Mouse (Mus musculus) limb, embryonic 14.5 days (tissue): ENCODE results near the gene Tns1. TPM values are rescaled to one million over a fixed set of nuclear protein-coding genes. Genes with fewer than 3 reads are reported as not detected.

Experiments used
- ATAC-seq: fragments of 200-750 bp; cut with Nextera tagmentation; 2 replicates; pipeline ENCODE4 v1.8.0; 2017; ENCODE audit warnings: low read depth, moderate number of reproducible peaks, moderate TSS enrichment; ENCODE audit not compliant: low FRiP score
- DNase-seq: peaks from one replicate; pipeline ENCODE4 v3.0.0-alpha.2; 2015; ENCODE audit warnings: low spot score
- H3K27ac ChIP-seq: fragments of 300-500 bp; sonication (generic); replicated peaks from 2 replicates; pipeline ENCODE4 v1.5.1; 2014; ENCODE audit warnings: low read depth, mild to moderate bottlenecking, low read length, moderate library complexity, mixed read lengths
- H3K27me3 ChIP-seq: fragments of 300-500 bp; sonication (generic); 2 replicates; pipeline ENCODE4 v1.6.1; 2014; ENCODE audit warnings: low read length, mixed read lengths; ENCODE audit not compliant: control insufficient read depth, insufficient read depth
- H3K36me3 ChIP-seq: fragments of 300-500 bp; sonication (generic); 2 replicates; pipeline ENCODE4 v1.6.1; 2014; ENCODE audit warnings: mild to moderate bottlenecking, low read length, moderate library complexity, mixed read lengths; ENCODE audit not compliant: control insufficient read depth, insufficient read depth
- H3K4me1 ChIP-seq: fragments of 300-500 bp; sonication (generic); 2 replicates; pipeline ENCODE4 v1.6.1; 2014; ENCODE audit warnings: antibody characterized with exemption, low read length, mixed read lengths; ENCODE audit not compliant: control insufficient read depth, insufficient read depth
- H3K4me2 ChIP-seq: fragments of 300-500 bp; sonication (generic); replicated peaks from 2 replicates; pipeline ENCODE4 v1.6.1; 2014; ENCODE audit warnings: low read depth, mild to moderate bottlenecking, low read length, moderate library complexity; ENCODE audit not compliant: severe bottlenecking
- H3K4me3 ChIP-seq: fragments of 300-500 bp; sonication (generic); replicated peaks from 2 replicates; pipeline ENCODE4 v1.5.1; 2014; ENCODE audit warnings: low read length
- H3K9ac ChIP-seq: fragments of 300-500 bp; sonication (generic); 2 replicates; pipeline ENCODE4 v1.6.1; 2014; ENCODE audit warnings: mild to moderate bottlenecking, low read depth, low read length, moderate library complexity; ENCODE audit not compliant: severe bottlenecking
- H3K9me3 ChIP-seq: fragments of 300-500 bp; sonication (generic); 2 replicates; pipeline ENCODE4 v1.6.1; 2016; ENCODE audit warnings: low read length; ENCODE audit not compliant: control insufficient read depth
- POLR2A ChIP-seq: fragments of 200-500 bp; IDR thresholded peaks from 2 replicates; pipeline ENCODE4 v1.8.0; 2012; ENCODE audit warnings: inconsistent platforms, mild to moderate bottlenecking, moderate library complexity, borderline replicate concordance; ENCODE audit not compliant: insufficient read depth, insufficient read length; ENCODE audit errors: extremely low read depth
- WGBS: fragments of 180-500 bp; shearing (Covaris S2); extraction: QIAGEN DNeasy Blood & Tissue Kit; methylation state at CpG from one replicate; pipeline ENCODE4 v1.1.7; 2014; 5-methylcytosine and 5-hydroxymethylcytosine counted together
- polyA plus RNA-seq, 2 experiments: library from polyadenylated mRNA; depleted of rRNA in 1 of 2; stranded (reverse) in 1 of 2; unstranded in 1 of 2; fragments of >200 nt; fragmentation: Nextera tagmentation in 1 of 2; extraction: Ambion mirVana in 1 of 2; gene quantifications; 2 replicates each; pipeline versions ENCODE4 v1.2.1 to v1.2.3; 2012 to 2014

Tns1 gene
- polyA plus RNA-seq, 2 experiments, result 38.0 to 51.3 TPM

- Histone ChIP-seq H3K27me3 (no peaks in the 10 kb centered on the region), H3K27ac (peak overlapping the region; percentile 13; the same call in 1 of the 2 replicates), H3K4me1 (peaks cover 61% of the 10 kb centered on the region), H3K4me2 (peak overlapping the region; percentile 75), H3K9ac (peak overlapping the region; percentile 58), H3K36me3 (no peaks in the 10 kb centered on the region), H3K9me3 (no peaks in the 10 kb centered on the region), H3K4me3 (peak overlapping the region; percentile 48)
- ATAC-seq (no peak), DNase-seq (no peak)
- WGBS, result 12% methylated on average over 7 of the region's 7 CpGs
- no peak for TF ChIP-seq POLR2A
These were observed 33.9 kb downstream of the Tns1 start for GRCm38 (mm10) chr1:74090329-74090728.

- Histone ChIP-seq H3K36me3 (no peaks in the 10 kb centered on the region), H3K4me1 (peaks cover 67% of the 10 kb centered on the region), H3K27me3 (no peaks in the 10 kb centered on the region), H3K4me2 (peak overlapping the region; percentile 75), H3K4me3 (no peak overlapping the region), H3K27ac (no peak overlapping the region), H3K9me3 (no peaks in the 10 kb centered on the region), H3K9ac (no peak overlapping the region)
- WGBS, result 68% methylated on average over 1 of the region's 1 CpGs
- no peak for TF ChIP-seq POLR2A
- ATAC-seq (no peak), DNase-seq (no peak)
These were observed 35.7 kb downstream of the Tns1 start for GRCm38 (mm10) chr1:74088569-74088968.

GRCm38 (mm10) chr1:74085566-74085965, 38.7 kb downstream of the Tns1 start:
- Histone ChIP-seq H3K4me1 (peaks cover 49% of the 10 kb centered on the region), H3K4me3 (no peak overlapping the region), H3K36me3 (no peaks in the 10 kb centered on the region), H3K9me3 (no peaks in the 10 kb centered on the region), H3K9ac (no peak overlapping the region), H3K27me3 (no peaks in the 10 kb centered on the region), H3K4me2 (no peak overlapping the region), H3K27ac (no peak overlapping the region)
- ATAC-seq (no peak), DNase-seq (no peak)
- WGBS, result 87% methylated on average over 7 of the region's 7 CpGs
- no peak for TF ChIP-seq POLR2A

- H3K4me2 ChIP-seq, result no peak overlapping the region
- no peaks in the 10 kb centered on the region for H3K27me3 ChIP-seq
- 36% methylated on average over 5 of the region's 5 CpGs for WGBS
- ATAC-seq (no peak), DNase-seq (no peak)
- no peak for TF ChIP-seq POLR2A
- H3K9me3 ChIP-seq, result no peaks in the 10 kb centered on the region
- no peaks in the 10 kb centered on the region for H3K36me3 ChIP-seq
- 0 out of 2 replicates have a peak overlapping the region, but pooled peaks have one; percentile 25 for H3K9ac ChIP-seq
- H3K4me1 ChIP-seq, result peaks cover 42% of the 10 kb centered on the region
- no peak overlapping the region for H3K4me3 ChIP-seq
- peak overlapping the region; percentile 38; the same call in 1 of the 2 replicates for H3K27ac ChIP-seq
These were observed 39.5 kb downstream of the Tns1 start for GRCm38 (mm10) chr1:74084752-74085151.

GRCm38 (mm10) chr1:74084065-74084705, 40.1 kb downstream of the Tns1 start:
- Histone ChIP-seq H3K27me3 (no peaks in the 10 kb centered on the region), H3K36me3 (no peaks in the 10 kb centered on the region), H3K9me3 (no peaks in the 10 kb centered on the region), H3K4me2 (no peak overlapping the region), H3K4me1 (peaks cover 39% of the 10 kb centered on the region), H3K27ac (peak overlapping the region; percentile 38; the same call in 1 of the 2 replicates), H3K9ac (0 out of 2 replicates have a peak overlapping the region, but pooled peaks have one; percentile 25), H3K4me3 (no peak overlapping the region)
- ATAC-seq (no peak), DNase-seq (no peak)
- WGBS, result 46% methylated on average over 6 of the region's 6 CpGs
- TF ChIP-seq POLR2A, result no peak
